Mouse (Mus musculus): ENCODE measurements around the gene Osm.

The Osm gene

GRCm38 (mm10) chr11:4216248-4217000 lies 19.8 kb upstream of the Osm start:
- DNase-seq, result peak; percentile 76

- DNase-seq, result peak; percentile 95
Measured at GRCm38 (mm10) chr11:4217914-4218629, 18.1 kb upstream of the Osm start, which contains the start of gene Castor1. Gene Castor1, plus strand, starts transcription at chr11:4218225.

GRCm38 (mm10) chr11:4218637-4219036 lies 17.6 kb upstream of the Osm start:
- no peak for DNase-seq

DNA sequence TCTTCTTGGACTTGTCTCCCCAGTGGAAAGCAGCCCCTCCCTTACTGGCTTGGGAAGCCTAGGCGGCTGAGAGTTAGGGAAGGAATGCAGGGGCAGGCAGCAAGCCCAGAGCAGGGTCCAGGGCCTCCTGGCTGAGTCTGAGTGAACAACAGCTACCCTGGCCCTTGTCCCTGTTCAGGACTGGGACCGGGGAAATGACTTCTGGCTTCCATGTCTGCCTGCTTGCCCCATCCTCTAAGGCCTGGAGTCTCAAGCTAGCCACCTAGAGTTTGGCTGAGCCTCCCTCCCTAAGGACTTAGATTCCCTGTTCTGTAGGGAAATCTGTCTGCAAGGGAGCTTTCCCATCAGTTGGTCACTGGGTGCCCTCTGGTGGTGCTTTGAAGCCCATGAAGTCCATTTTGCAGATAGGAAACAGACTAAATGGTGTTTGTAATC lies 16.9 kb upstream of the Osm start:
- peak; percentile 89 for DNase-seq

GRCm38 (mm10) chr11:4219908-4220307 lies 16.3 kb upstream of the Osm start:
- DNase-seq, result no peak

DNA sequence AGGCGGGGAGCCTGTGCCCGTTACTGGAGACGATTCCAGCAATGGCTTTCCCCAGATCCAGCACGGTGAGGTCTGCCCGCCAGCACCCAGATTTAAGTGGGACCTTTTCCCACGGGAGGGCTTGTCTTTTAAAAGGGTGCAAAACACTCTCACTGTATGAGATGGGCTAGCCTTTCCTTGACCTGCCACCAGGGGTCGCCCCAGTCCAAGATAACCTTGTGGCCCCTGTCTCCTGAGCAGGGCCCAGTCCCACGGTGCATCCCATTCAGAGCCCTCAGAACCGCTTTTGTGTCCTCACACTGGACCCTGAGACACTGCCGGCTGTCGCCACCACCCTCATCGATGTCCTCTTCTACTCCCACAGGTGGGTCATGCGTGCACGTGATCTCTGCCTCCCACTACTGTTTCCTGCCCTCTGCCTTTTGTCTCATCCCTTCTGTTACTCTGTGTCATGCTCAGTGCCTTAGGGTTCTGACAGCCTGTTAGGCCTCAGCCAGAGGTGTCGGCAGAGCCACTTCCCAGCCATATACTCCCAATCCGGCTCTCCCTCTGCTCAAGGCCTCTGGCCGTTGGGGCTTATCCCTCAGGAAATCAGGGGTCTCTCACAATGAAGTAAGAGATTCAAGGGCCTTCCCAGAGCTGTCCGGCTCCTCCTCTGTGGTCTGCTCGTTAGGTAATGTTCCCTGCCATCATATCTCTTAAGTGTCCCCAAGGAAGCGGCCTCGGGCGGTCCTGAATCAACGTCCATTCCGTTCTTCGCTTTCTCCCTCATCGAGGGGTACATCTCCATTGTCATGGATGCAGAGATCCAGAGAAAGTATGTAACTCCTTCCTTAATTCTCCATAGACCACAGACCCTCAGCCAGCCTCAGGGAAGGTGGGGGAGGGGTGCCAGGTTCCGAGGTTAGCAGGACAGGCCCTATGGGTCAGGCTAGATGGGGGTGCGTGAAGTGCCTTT lies 15.5 kb upstream of the Osm start:
- peak; percentile 89 for DNase-seq

- no peak for DNase-seq
Measured at GRCm38 (mm10) chr11:4222046-4222950, 13.9 kb upstream of the Osm start.

- DNase-seq, result no peak
Measured at GRCm38 (mm10) chr11:4223393-4224188, 12.6 kb upstream of the Osm start.

DNA sequence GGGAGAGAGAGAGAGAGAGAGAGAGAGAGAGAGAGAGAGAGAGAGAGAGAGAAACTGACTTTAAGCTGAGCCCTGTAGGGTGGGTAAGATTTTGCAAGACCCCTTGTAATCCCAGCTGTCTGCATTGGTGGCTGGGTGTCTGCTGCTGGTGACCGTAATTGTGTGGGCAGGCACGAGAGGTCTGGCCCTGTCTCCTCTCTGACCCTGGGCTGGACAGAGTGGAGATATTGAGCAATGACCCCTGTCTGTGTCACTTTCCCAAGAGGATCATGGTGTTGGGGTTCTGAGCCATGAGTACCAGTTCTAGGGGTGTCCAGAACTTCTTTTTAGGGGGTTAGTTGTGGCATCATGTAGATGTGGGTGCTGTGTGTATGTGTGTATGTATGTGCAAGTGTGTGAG lies 12.0 kb upstream of the Osm start:
- no peak for DNase-seq

DNA sequence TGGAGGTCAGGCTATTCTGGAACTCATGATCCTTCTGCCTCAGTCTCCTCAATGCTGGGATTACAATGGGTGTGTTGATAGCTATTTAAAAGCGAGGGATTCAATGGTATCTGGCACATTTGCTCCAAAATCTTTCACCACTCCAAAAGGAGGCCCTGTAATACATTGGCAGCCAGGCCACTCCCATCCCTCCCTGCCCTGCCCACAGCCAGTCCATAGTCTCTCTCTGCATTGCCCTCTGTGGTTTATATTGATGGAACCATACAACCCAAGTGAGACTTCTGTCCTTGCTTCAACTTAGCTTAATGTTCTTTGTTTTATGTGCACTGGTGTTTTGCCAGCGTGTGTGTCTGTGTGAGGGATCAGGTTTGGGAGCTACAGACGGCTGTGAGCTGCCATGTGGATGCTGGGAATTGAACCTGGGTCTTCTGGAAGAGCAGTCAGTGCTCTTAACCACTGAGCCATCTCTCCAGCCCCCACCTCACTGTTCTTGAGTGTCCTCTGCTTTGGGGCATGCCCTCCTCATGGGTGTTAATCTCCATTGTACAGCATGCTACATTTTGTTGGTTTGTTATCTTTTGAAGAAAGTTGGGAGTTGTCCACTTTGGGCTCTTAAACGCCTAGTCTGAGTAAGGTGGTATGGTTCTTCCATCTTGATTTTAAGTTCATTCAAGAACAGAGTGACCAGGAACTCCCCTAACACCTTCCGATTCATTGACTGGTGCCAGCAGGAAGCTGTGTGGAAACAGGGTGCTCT lies 9.5 kb upstream of the Osm start:
- DNase-seq, result no peak

DNA sequence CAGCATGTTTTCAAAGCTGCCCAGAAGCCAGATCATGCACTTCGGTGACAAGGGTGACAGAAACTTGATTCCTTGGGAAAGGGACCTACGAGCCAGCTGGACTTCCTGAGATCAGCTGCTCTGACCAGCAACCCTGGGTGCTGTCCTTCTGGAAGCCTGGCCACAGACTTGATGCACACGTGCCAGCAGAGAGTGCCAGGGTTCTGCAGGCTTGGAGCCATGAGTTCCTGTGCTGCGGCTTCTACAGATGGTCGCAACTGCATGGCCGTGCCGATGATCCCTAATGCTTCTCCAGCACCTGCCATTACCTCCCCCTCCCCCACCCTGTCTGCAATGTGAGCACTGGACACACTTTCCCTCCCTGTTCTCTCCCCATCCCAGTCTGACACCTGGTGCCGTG lies 7.8 kb upstream of the Osm start:
- DNase-seq, result no peak

DNA sequence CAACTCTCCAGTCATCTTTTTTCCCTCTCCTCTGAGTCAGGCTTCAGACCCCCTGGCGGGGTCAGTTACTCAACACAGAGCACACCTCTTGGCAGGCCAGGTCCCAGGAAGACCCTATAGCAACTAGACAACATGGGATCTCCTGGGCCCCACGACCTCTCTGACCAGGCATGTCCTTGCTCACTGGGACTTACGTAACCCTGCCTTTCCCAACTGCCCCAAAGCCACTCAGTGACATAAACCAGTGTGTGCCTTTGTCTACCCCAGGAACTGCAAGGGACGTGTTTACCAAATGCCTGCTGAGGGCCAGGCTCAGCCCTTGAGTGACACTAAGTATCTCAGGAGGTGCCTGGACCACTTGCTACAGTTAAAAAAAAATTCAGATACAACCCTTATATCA lies 6.4 kb upstream of the Osm start:
- no peak for DNase-seq

DNA sequence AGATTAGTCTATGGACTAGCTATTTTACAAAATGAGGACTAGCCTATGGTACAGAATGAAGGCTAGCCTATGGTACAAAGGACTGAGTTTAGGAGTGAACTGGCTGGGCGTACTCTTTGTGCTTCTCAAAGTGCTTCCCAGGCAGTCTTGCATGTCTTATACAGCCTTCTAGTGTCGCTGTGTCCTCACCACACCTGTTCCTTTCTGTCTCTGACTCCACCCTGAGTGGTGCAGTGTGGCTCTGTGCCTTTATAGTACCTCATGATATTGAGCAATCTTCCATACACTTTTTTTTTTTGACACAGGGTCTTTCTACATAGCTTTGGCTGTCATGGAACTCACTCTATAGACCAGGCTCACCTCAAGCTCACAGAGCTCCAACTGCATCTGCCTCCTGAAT lies 4.8 kb upstream of the Osm start:
- DNase-seq, result no peak

- no peak for DNase-seq
Measured at GRCm38 (mm10) chr11:4232644-4233043, 3.6 kb upstream of the Osm start.

DNA sequence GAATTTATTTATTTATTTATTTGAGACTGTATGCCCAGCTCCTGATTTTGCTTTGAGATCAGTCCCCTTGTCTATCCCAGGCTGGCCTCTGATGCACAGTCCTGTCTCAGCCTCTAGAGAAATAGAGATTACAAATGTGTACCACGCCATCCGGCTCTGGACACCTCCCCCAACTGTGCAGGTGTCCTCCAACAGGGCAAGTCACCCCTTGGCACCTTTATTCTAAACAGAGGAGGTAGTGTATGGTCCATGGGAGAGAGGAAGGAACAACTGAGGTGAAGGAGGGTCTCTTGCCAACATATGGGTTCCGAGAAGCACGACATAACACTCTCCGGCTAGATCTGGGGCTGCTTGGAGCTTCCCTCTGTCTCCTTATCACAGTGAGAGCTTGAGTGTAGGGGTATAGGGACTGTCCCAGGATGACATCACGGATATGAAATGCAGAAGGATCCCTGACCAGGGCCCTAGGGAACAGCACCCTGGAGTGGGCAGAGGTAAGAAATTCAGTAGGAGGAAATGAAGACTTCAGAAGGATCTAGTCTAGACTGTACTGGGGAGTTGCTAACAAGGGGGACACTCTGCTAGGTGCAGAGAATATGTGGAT lies 1.1 kb upstream of the Osm start:
- DNase-seq, result no peak

GRCm38 (mm10) chr11:4236546-4237067 lies 387 bp downstream of the Osm start:
- no peak for DNase-seq

GRCm38 (mm10) chr11:4237389-4237912 lies 1.2 kb downstream of the Osm start:
- no peak for DNase-seq

DNA sequence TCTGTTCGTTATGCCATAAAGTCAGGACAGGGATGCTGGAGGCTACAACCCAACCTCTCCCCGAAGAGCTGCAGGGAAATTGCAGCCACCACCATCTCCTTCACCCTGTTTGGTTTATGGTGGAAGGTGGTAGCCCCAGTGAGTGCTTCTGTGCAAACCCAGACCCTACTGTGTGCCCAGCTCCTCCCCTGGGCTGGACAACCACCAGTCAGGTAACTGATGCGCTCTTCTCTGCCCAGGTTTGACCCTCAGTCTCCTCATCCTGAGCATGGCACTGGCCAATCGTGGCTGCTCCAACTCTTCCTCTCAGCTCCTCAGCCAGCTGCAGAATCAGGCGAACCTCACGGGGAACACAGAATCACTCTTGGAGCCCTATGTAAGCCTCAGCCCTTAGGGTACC lies 1.9 kb downstream of the Osm start:
- DNase-seq, result no peak

DNA sequence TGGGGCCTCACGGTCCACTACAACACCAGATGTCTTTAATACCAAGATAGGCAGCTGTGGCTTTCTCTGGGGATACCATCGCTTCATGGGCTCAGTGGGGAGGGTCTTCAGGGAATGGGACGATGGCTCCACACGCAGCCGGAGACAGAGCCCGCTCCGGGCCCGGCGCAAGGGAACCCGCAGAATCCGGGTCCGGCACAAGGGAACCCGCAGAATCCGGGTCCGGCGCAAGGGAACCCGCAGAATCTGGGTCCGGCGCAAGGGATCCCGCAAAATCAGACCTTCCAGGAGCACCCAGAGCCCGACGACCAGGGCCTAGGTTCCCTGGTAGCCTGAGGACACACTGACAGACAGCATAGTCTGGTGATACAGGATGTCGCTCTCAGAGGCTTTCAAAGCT lies 3.5 kb downstream of the Osm start:
- no peak for DNase-seq

- DNase-seq, result no peak
Measured at GRCm38 (mm10) chr11:4240151-4240550, 3.9 kb downstream of the Osm start.

Data from kidney, postnatal 10 days (tissue).